Mouse (Mus musculus) midbrain, embryonic 10.5 days (tissue): Measurements from ENCODE around the gene Tram2. TPM values are rescaled to one million over a fixed set of nuclear protein-coding genes. Genes with fewer than 3 reads are reported as not detected.

ENCODE experiments used
- DNase-seq: peaks from one replicate; pipeline ENCODE4 v3.0.0-alpha.2; 2017; ENCODE audit warnings: low spot score
- H3K27ac ChIP-seq: fragments of 300-500 bp; sonication (generic); replicated peaks from 2 replicates; pipeline ENCODE4 v1.5.1; 2016; ENCODE audit warnings: mild to moderate bottlenecking
- H3K27me3 ChIP-seq: fragments of 300-500 bp; sonication (generic); 2 replicates; pipeline ENCODE4 v1.6.1; 2016; ENCODE audit warnings: low read depth, mild to moderate bottlenecking; ENCODE audit not compliant: poor library complexity, severe bottlenecking
- H3K36me3 ChIP-seq: fragments of 300-500 bp; sonication (generic); 2 replicates; pipeline ENCODE4 v1.6.1; 2016; ENCODE audit warnings: mild to moderate bottlenecking, moderate library complexity
- H3K4me1 ChIP-seq: fragments of 300-500 bp; sonication (generic); 2 replicates; pipeline ENCODE4 v1.6.1; 2016
- H3K4me3 ChIP-seq: fragments of 300-500 bp; sonication (generic); 2 replicates; pipeline ENCODE4 v1.5.1; 2016; ENCODE audit warnings: mild to moderate bottlenecking, moderate library complexity
- H3K9me3 ChIP-seq: fragments of 300-500 bp; sonication (generic); replicated peaks from 2 replicates; pipeline ENCODE4 v1.6.1; 2016; ENCODE audit warnings: mild to moderate bottlenecking
- WGBS: fragments of 180-500 bp; shearing (Covaris S2); methylation state at CpG from one replicate; pipeline ENCODE4 v1.1.7; 2016; 5-methylcytosine and 5-hydroxymethylcytosine counted together
- polyA plus RNA-seq: library from polyadenylated mRNA; unstranded; fragments of >200 nt; fragmentation: Nextera tagmentation; extraction: Ambion mirVana; gene quantifications from 2 replicates; pipeline ENCODE4 v1.2.1, GENCODE M21; 2016

The Tram2 gene
- polyA plus RNA-seq: 6.1 and 6.6 TPM in 2 replicates

- Histone ChIP-seq H3K4me3 (peak within 1 kb of the TSS; percentile 73), H3K9me3 (no peaks in the 10 kb centered on the region), H3K36me3 (no peaks in the 10 kb centered on the region), H3K27me3 (no peaks in the 10 kb centered on the region), H3K4me1 (peaks cover 52% of the 10 kb centered on the region), H3K27ac (peak within 1 kb of the TSS; percentile 94)
- peak; percentile 96 for DNase-seq
- under 1% methylated on average over 52 of the region's 52 CpGs for WGBS
Observed at GRCm38 (mm10) chr1:21079217-21079773, at the start of gene Tram2. Tram2 (minus strand) TSS chr1:21079229.

- DNase-seq: no peak
- no peaks in the 10 kb centered on the region for H3K4me1 ChIP-seq
- H3K36me3 ChIP-seq: no peaks in the 10 kb centered on the region
- no peak overlapping the region for H3K4me3 ChIP-seq
- no peaks in the 10 kb centered on the region for H3K27me3 ChIP-seq
- 83% methylated on average over 14 of the region's 14 CpGs for WGBS
- H3K9me3 ChIP-seq: peaks cover 2% of the 10 kb centered on the region; the same call in 1 of the 2 replicates
- H3K27ac ChIP-seq: no peak overlapping the region
Observed at GRCm38 (mm10) chr1:21124713-21125336, 45.8 kb upstream of the Tram2 start.

GRCm38 (mm10) chr1:21103784-21104183 is 24.8 kb upstream of the Tram2 start:
- WGBS: 88% methylated on average over 4 of the region's 4 CpGs

GRCm38 (mm10) chr1:21101221-21102006 is 22.4 kb upstream of the Tram2 start:
- Histone ChIP-seq H3K4me3 (no peak overlapping the region), H3K9me3 (no peaks in the 10 kb centered on the region), H3K27ac (0 out of 2 replicates have a peak overlapping the region, but pooled peaks have one; percentile 17), H3K36me3 (no peaks in the 10 kb centered on the region), H3K4me1 (peaks cover 4% of the 10 kb centered on the region; the same call in 1 of the 2 replicates), H3K27me3 (no peaks in the 10 kb centered on the region)
- peak; percentile 43 for DNase-seq
- WGBS: 56% methylated on average over 15 of the region's 15 CpGs

More at GRCm38 (mm10) chr1:21103784-21104183, 24.8 kb upstream of the Tram2 start:
- no peak for DNase-seq
- Histone ChIP-seq H3K4me3 (no peak overlapping the region), H3K27me3 (no peaks in the 10 kb centered on the region), H3K36me3 (no peaks in the 10 kb centered on the region), H3K4me1 (peaks cover 4% of the 10 kb centered on the region; the same call in 1 of the 2 replicates), H3K27ac (no peak overlapping the region), H3K9me3 (no peaks in the 10 kb centered on the region)

DNA sequence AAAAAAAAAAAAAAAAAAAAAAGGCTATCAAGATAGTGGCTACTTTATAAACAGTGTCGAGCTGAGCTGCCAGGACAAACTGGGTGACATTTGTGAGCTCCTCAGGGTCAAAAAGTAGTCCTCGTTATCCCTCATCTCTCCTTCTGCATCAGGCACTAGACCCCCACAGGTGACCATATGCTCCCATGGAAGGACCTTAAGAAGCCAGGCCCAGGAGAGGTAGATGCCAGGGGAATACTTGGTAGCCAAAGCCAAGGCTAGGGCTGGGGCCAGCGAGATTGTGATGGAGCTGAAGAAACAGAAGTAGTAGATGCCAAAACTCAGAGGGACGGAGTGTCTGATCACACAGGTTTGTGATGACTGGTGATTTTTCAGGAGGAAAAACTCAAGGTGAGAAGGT is 21.7 kb upstream of the Tram2 start:
- Histone ChIP-seq H3K4me3 (no peak overlapping the region), H3K27ac (no peak overlapping the region), H3K36me3 (no peaks in the 10 kb centered on the region), H3K4me1 (peaks cover 4% of the 10 kb centered on the region; the same call in 1 of the 2 replicates), H3K9me3 (no peaks in the 10 kb centered on the region), H3K27me3 (no peaks in the 10 kb centered on the region)
- DNase-seq: no peak
- WGBS: 91% methylated on average over 4 of the region's 4 CpGs

- no peaks in the 10 kb centered on the region for H3K27me3 ChIP-seq
- H3K4me1 ChIP-seq: peaks cover 4% of the 10 kb centered on the region; the same call in 1 of the 2 replicates
- no peak for DNase-seq
- H3K27ac ChIP-seq: no peak overlapping the region
- no peaks in the 10 kb centered on the region for H3K36me3 ChIP-seq
- WGBS: 88% methylated on average over 23 of the region's 23 CpGs
- H3K9me3 ChIP-seq: no peaks in the 10 kb centered on the region
- H3K4me3 ChIP-seq: no peak overlapping the region
Observed at GRCm38 (mm10) chr1:21097001-21097989, 18.3 kb upstream of the Tram2 start.

- no peaks in the 10 kb centered on the region for H3K27me3 ChIP-seq
- WGBS: 81% methylated on average over 4 of the region's 4 CpGs
- H3K4me1 ChIP-seq: no peaks in the 10 kb centered on the region
- no peak overlapping the region for H3K27ac ChIP-seq
- no peak for DNase-seq
- no peak overlapping the region for H3K4me3 ChIP-seq
- no peaks in the 10 kb centered on the region for H3K9me3 ChIP-seq
- no peaks in the 10 kb centered on the region for H3K36me3 ChIP-seq
Observed at GRCm38 (mm10) chr1:21094644-21095215, 15.7 kb upstream of the Tram2 start.

DNA sequence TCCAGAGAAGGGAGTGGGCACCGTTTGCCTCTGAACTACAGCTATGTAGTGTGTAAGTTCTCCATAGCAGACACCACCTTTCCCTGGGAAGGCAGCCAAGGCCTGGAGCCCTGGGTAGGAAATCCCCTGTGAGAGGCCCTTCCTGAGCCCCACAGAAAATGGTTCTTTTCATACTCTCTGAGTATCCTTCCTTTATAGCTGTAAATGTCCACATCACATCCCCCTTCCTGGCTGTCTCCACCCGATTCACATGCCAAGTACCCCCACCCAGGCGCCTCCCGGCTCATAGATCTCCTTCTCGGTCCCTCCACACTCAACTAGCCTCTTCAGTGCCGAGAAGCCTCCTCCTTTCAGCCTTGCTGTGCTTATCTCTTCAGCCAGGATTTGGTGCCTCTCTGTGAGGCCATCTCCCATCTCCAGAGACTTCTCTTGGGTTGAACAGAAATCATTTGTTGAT is 10.7 kb upstream of the Tram2 start:
- no peaks in the 10 kb centered on the region for H3K4me1 ChIP-seq
- H3K9me3 ChIP-seq: no peaks in the 10 kb centered on the region
- DNase-seq: no peak
- no peaks in the 10 kb centered on the region for H3K27me3 ChIP-seq
- 89% methylated on average over 6 of the region's 6 CpGs for WGBS
- H3K4me3 ChIP-seq: no peak overlapping the region
- no peaks in the 10 kb centered on the region for H3K36me3 ChIP-seq
- no peak overlapping the region for H3K27ac ChIP-seq

- no peak for DNase-seq
- Histone ChIP-seq H3K27me3 (no peaks in the 10 kb centered on the region), H3K4me1 (no peaks in the 10 kb centered on the region), H3K27ac (no peak overlapping the region), H3K36me3 (no peaks in the 10 kb centered on the region), H3K4me3 (no peak overlapping the region), H3K9me3 (no peaks in the 10 kb centered on the region)
- 89% methylated on average over 5 of the region's 5 CpGs for WGBS
Observed at GRCm38 (mm10) chr1:21086291-21086690, 7.3 kb upstream of the Tram2 start.

GRCm38 (mm10) chr1:21084661-21085060 is 5.6 kb upstream of the Tram2 start:
- Histone ChIP-seq H3K9me3 (no peaks in the 10 kb centered on the region), H3K4me3 (no peak overlapping the region), H3K27me3 (no peaks in the 10 kb centered on the region), H3K36me3 (no peaks in the 10 kb centered on the region), H3K4me1 (0 out of 2 replicates have a peak, but pooled peaks cover 3% of the 10 kb centered on the region), H3K27ac (no peak overlapping the region)
- WGBS: 82% methylated on average over 2 of the region's 2 CpGs
- DNase-seq: no peak

GRCm38 (mm10) chr1:21080362-21080761 is 1.3 kb upstream of the Tram2 start:
- WGBS: 88% methylated on average over 12 of the region's 12 CpGs
- H3K36me3 ChIP-seq: no peaks in the 10 kb centered on the region
- DNase-seq: peak; percentile 21

More at GRCm38 (mm10) chr1:21080362-21080761, 1.3 kb upstream of the Tram2 start:
- H3K4me1 ChIP-seq: peaks cover 42% of the 10 kb centered on the region
- H3K4me3 ChIP-seq: no peak overlapping the region
- no peak overlapping the region for H3K27ac ChIP-seq
- no peaks in the 10 kb centered on the region for H3K9me3 ChIP-seq
- H3K27me3 ChIP-seq: no peaks in the 10 kb centered on the region
